Mouse (Mus musculus): Measurements from ENCODE around the gene Syt11. TPM values are rescaled to one million over a fixed set of nuclear protein-coding genes. Genes with fewer than 3 reads are reported as not detected.
"Not testable (repeated sequence)": the region's sequence is repeated elsewhere in the genome, so short reads cannot be mapped to it uniquely, and the experiment has no call there.

Syt11 gene
- polyA plus RNA-seq, 1 experiment = 1.9 TPM

GRCm38 (mm10) chr3:88771189-88771940 lies 3.6 kb downstream of the Syt11 start:
- not testable (repeated sequence) for H3K36me3 ChIP-seq (ENCODE audit: control insufficient read depth, insufficient read depth, low read length); H3K27me3 ChIP-seq (ENCODE audit: control insufficient read depth, insufficient read depth, low read length); H3K27ac ChIP-seq (ENCODE audit: insufficient read depth, low read depth, low read length); H3K4me1 ChIP-seq (ENCODE audit: control insufficient read depth, insufficient read depth, insufficient read length, low read length)
- 2% methylated on average over 21 of the region's 28 CpGs for WGBS
- H3K4me3 ChIP-seq (ENCODE audit: low read depth, low read length) = peak overlapping the region; percentile 52

- 69% methylated on average over 6 of the region's 6 CpGs for WGBS
- TF ChIP-seq POLR2A (IDR thresholded peaks at IDR 0.05; ENCODE audit: low read depth, low read length) (no peak), CTCF (IDR thresholded peaks at IDR 0.05; ENCODE audit: extremely low read depth, insufficient read length, insufficient replicate concordance, low read depth, low read length) (no peak)
- Histone ChIP-seq H3K36me3 (ENCODE audit: control insufficient read depth, insufficient read depth, low read length) (no peaks in the 10 kb centered on the region), H3K4me1 (ENCODE audit: control insufficient read depth, insufficient read depth, insufficient read length, low read length) (no peaks in the 10 kb centered on the region), H3K27ac (ENCODE audit: insufficient read depth, low read depth, low read length) (no peak overlapping the region), H3K27me3 (ENCODE audit: control insufficient read depth, insufficient read depth, low read length) (no peaks in the 10 kb centered on the region), H3K4me3 (ENCODE audit: low read depth, low read length) (no peak overlapping the region)
Observed at GRCm38 (mm10) chr3:88762401-88762831, 12.5 kb downstream of the Syt11 start.

- Histone ChIP-seq H3K27ac (ENCODE audit: insufficient read depth, low read depth, low read length) (no peak overlapping the region), H3K36me3 (ENCODE audit: control insufficient read depth, insufficient read depth, low read length) (no peaks in the 10 kb centered on the region), H3K4me3 (ENCODE audit: low read depth, low read length) (no peak overlapping the region), H3K4me1 (ENCODE audit: control insufficient read depth, insufficient read depth, insufficient read length, low read length) (no peaks in the 10 kb centered on the region), H3K27me3 (ENCODE audit: control insufficient read depth, insufficient read depth, low read length) (no peaks in the 10 kb centered on the region)
- TF ChIP-seq CTCF (IDR thresholded peaks at IDR 0.05; ENCODE audit: extremely low read depth, insufficient read length, insufficient replicate concordance, low read depth, low read length) = no peak
- TF ChIP-seq POLR2A (IDR thresholded peaks at IDR 0.05; ENCODE audit: low read depth, low read length) = no peak
- WGBS = 86% methylated on average over 19 of the region's 19 CpGs
Observed at GRCm38 (mm10) chr3:88761619-88762018, 13.3 kb downstream of the Syt11 start.

- H3K4me1 ChIP-seq (ENCODE audit: control insufficient read depth, insufficient read depth, insufficient read length, low read length) = no peaks in the 10 kb centered on the region
- TF ChIP-seq CTCF (IDR thresholded peaks at IDR 0.05; ENCODE audit: extremely low read depth, insufficient read length, insufficient replicate concordance, low read depth, low read length) = no peak
- TF ChIP-seq POLR2A (IDR thresholded peaks at IDR 0.05; ENCODE audit: low read depth, low read length) = no peak
- WGBS = 35% methylated on average over 5 of the region's 5 CpGs
- H3K27me3 ChIP-seq (ENCODE audit: control insufficient read depth, insufficient read depth, low read length) = no peaks in the 10 kb centered on the region
- no peaks in the 10 kb centered on the region for H3K36me3 ChIP-seq (ENCODE audit: control insufficient read depth, insufficient read depth, low read length)
- no peak overlapping the region for H3K4me3 ChIP-seq (ENCODE audit: low read depth, low read length)
- H3K27ac ChIP-seq (ENCODE audit: insufficient read depth, low read depth, low read length) = peak overlapping the region; percentile 14; the same call in 1 of the 2 replicates
Observed at GRCm38 (mm10) chr3:88758045-88758500, 16.9 kb downstream of the Syt11 start.

- 73% methylated on average over 4 of the region's 4 CpGs for WGBS
Observed at GRCm38 (mm10) chr3:88756276-88756675, 18.7 kb downstream of the Syt11 start.

GRCm38 (mm10) chr3:88755541-88755940 lies 19.4 kb downstream of the Syt11 start:
- H3K27me3 ChIP-seq (ENCODE audit: control insufficient read depth, insufficient read depth, low read length) = no peaks in the 10 kb centered on the region
- H3K27ac ChIP-seq (ENCODE audit: insufficient read depth, low read depth, low read length) = no peak overlapping the region
- 53% methylated on average over 3 of the region's 3 CpGs for WGBS
- TF ChIP-seq POLR2A (IDR thresholded peaks at IDR 0.05; ENCODE audit: low read depth, low read length) = no peak
- no peak for TF ChIP-seq CTCF (IDR thresholded peaks at IDR 0.05; ENCODE audit: extremely low read depth, insufficient read length, insufficient replicate concordance, low read depth, low read length)
- H3K4me3 ChIP-seq (ENCODE audit: low read depth, low read length) = no peak overlapping the region
- H3K36me3 ChIP-seq (ENCODE audit: control insufficient read depth, insufficient read depth, low read length) = no peaks in the 10 kb centered on the region
- no peaks in the 10 kb centered on the region for H3K4me1 ChIP-seq (ENCODE audit: control insufficient read depth, insufficient read depth, insufficient read length, low read length)

More at GRCm38 (mm10) chr3:88756276-88756675, 18.7 kb downstream of the Syt11 start:
- Histone ChIP-seq H3K27ac (ENCODE audit: insufficient read depth, low read depth, low read length) (no peak overlapping the region), H3K27me3 (ENCODE audit: control insufficient read depth, insufficient read depth, low read length) (no peaks in the 10 kb centered on the region), H3K4me3 (ENCODE audit: low read depth, low read length) (no peak overlapping the region), H3K36me3 (ENCODE audit: control insufficient read depth, insufficient read depth, low read length) (no peaks in the 10 kb centered on the region), H3K4me1 (ENCODE audit: control insufficient read depth, insufficient read depth, insufficient read length, low read length) (no peaks in the 10 kb centered on the region)
- TF ChIP-seq CTCF (IDR thresholded peaks at IDR 0.05; ENCODE audit: extremely low read depth, insufficient read length, insufficient replicate concordance, low read depth, low read length) = no peak
- TF ChIP-seq POLR2A (IDR thresholded peaks at IDR 0.05; ENCODE audit: low read depth, low read length) = no peak

GRCm38 (mm10) chr3:88754283-88754682 lies 20.7 kb downstream of the Syt11 start:
- TF ChIP-seq POLR2A (IDR thresholded peaks at IDR 0.05; ENCODE audit: low read depth, low read length) = no peak
- no peak overlapping the region for H3K27ac ChIP-seq (ENCODE audit: insufficient read depth, low read depth, low read length)
- no peaks in the 10 kb centered on the region for H3K4me1 ChIP-seq (ENCODE audit: control insufficient read depth, insufficient read depth, insufficient read length, low read length)
- no peaks in the 10 kb centered on the region for H3K36me3 ChIP-seq (ENCODE audit: control insufficient read depth, insufficient read depth, low read length)
- no peak overlapping the region for H3K4me3 ChIP-seq (ENCODE audit: low read depth, low read length)
- no peaks in the 10 kb centered on the region for H3K27me3 ChIP-seq (ENCODE audit: control insufficient read depth, insufficient read depth, low read length)
- 28% methylated on average over 4 of the region's 4 CpGs for WGBS
